Mouse (Mus musculus) neural tube, embryonic 12.5 days (tissue): ENCODE data around the gene Rab1a. TPM values are rescaled to one million over a fixed set of nuclear protein-coding genes. Genes with fewer than 3 reads are reported as not detected.

Experiments
- ATAC-seq: fragments of 200-750 bp; cut with Nextera tagmentation; 2 replicates; pipeline ENCODE4 v1.8.0; 2017; ENCODE audit warnings: low read depth, mild to moderate bottlenecking, moderate TSS enrichment, moderate library complexity; ENCODE audit not compliant: low FRiP score
- H3K27ac ChIP-seq: fragments of 300-500 bp; sonication (generic); 2 replicates; pipeline ENCODE4 v1.5.1; 2016
- H3K27me3 ChIP-seq: fragments of 300-500 bp; sonication (generic); replicated peaks from 2 replicates; pipeline ENCODE4 v1.6.1; 2016; ENCODE audit warnings: mild to moderate bottlenecking
- H3K36me3 ChIP-seq: fragments of 300-500 bp; sonication (generic); 2 replicates; pipeline ENCODE4 v1.6.1; 2016; ENCODE audit warnings: mild to moderate bottlenecking
- H3K4me1 ChIP-seq: fragments of 300-500 bp; sonication (generic); 2 replicates; pipeline ENCODE4 v1.6.1; 2016
- H3K4me2 ChIP-seq: fragments of 300-500 bp; sonication (generic); replicated peaks from 2 replicates; pipeline ENCODE4 v1.6.1; 2016; ENCODE audit warnings: mild to moderate bottlenecking
- H3K4me3 ChIP-seq: fragments of 300-500 bp; sonication (generic); 2 replicates; pipeline ENCODE4 v1.5.1; 2016
- H3K9ac ChIP-seq: fragments of 300-500 bp; sonication (generic); 2 replicates; pipeline ENCODE4 v1.6.1; 2016; ENCODE audit warnings: mild to moderate bottlenecking
- H3K9me3 ChIP-seq: fragments of 300-500 bp; sonication (generic); 2 replicates; pipeline ENCODE4 v1.6.1; 2016; ENCODE audit warnings: mild to moderate bottlenecking
- WGBS: fragments of 180-500 bp; shearing (Covaris S2); methylation state at CpG from one replicate; pipeline ENCODE4 v1.1.7; 2016; 5-methylcytosine and 5-hydroxymethylcytosine counted together
- polyA plus RNA-seq: library from polyadenylated mRNA; unstranded; fragments of >200 nt; fragmentation: Nextera tagmentation; extraction: Ambion mirVana; gene quantifications from 2 replicates; pipeline ENCODE4 v1.2.1, GENCODE M21; 2016

The Rab1a gene
- polyA plus RNA-seq, 1 experiment from 2014 or later, result 293 TPM

DNA sequence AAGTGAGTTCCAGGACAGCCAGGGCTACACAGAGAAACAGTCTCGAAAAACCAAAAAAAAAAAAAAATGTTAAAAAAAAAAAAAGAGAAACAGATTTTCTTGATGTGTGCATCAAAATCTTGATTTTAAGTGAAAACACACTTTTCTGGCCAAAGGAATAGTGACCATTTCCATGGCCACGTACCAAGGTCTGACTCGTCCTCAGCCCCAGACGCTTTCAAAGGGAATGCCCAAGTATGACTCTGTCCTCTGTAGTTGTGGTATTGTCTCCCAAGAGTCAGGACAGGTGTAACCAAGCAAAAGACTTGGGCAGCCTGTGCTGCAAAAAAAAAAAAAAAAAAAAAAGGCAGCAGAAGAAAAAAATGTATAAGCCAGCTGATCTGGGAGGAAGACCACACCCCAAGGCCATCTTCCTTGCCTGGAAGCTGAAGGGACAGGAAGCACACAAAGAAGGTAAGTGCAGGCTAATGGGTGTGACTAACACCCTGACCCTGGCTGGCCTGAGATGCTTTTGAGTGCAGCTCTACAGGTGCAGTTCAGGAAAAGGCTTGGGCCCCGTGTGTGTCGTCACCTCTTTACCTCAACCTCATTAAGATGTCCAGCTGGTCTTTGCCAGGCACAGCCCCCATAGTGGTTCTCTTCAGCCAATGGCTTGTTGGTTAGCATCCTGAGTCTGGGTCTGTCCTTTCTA lies 41.3 kb downstream of the Rab1a start:
- peaks cover 22% of the 10 kb centered on the region for H3K4me1 ChIP-seq
- H3K4me3 ChIP-seq, result no peak overlapping the region
- no peaks in the 10 kb centered on the region for H3K9me3 ChIP-seq
- H3K36me3 ChIP-seq, result peaks cover 48% of the 10 kb centered on the region
- WGBS, result 88% methylated on average over 6 of the region's 6 CpGs
- no peak overlapping the region for H3K4me2 ChIP-seq
- no peak for ATAC-seq
- H3K27me3 ChIP-seq, result no peaks in the 10 kb centered on the region
- H3K27ac ChIP-seq, result no peak overlapping the region
- no peak overlapping the region for H3K9ac ChIP-seq

DNA sequence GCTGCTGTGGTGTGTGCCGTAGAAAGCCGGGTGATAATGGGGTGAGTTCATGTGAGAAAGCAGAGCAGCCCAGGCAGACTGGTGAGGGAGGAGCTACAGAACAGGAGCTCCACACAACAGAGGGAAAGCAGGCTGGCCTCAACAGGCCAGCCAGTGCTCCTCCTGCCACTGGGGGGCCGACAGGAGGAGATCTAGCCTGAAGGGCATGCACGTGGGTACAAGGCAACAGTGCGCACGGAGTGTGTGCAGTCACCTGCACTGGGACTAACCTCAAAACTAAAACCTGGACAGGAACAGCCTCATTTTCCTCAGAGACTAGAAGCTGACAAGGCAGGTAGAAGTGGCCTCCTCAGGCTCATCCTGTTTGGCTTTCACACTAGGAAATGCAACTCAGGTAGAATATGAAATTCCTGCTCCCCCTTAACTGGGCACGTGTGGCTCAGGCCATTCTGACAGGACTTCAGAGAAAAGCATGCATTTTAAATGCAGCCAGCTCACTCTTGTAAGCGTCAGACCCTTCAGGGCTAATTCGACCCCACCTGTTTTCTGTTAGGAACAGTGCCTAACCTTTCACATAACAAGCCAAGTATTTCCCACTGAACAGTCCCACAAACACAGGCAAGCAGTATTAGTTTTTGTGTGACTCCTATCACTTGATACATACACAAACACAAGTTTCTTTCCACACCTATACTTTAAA lies 42.1 kb downstream of the Rab1a start:
- H3K4me3 ChIP-seq, result no peak overlapping the region
- WGBS, result 60% methylated on average over 9 of the region's 9 CpGs
- no peaks in the 10 kb centered on the region for H3K27me3 ChIP-seq
- no peak for ATAC-seq
- H3K36me3 ChIP-seq, result peaks cover 42% of the 10 kb centered on the region
- no peak overlapping the region for H3K4me2 ChIP-seq
- no peak overlapping the region for H3K9ac ChIP-seq
- H3K4me1 ChIP-seq, result peaks cover 30% of the 10 kb centered on the region
- no peaks in the 10 kb centered on the region for H3K9me3 ChIP-seq
- H3K27ac ChIP-seq, result no peak overlapping the region

DNA sequence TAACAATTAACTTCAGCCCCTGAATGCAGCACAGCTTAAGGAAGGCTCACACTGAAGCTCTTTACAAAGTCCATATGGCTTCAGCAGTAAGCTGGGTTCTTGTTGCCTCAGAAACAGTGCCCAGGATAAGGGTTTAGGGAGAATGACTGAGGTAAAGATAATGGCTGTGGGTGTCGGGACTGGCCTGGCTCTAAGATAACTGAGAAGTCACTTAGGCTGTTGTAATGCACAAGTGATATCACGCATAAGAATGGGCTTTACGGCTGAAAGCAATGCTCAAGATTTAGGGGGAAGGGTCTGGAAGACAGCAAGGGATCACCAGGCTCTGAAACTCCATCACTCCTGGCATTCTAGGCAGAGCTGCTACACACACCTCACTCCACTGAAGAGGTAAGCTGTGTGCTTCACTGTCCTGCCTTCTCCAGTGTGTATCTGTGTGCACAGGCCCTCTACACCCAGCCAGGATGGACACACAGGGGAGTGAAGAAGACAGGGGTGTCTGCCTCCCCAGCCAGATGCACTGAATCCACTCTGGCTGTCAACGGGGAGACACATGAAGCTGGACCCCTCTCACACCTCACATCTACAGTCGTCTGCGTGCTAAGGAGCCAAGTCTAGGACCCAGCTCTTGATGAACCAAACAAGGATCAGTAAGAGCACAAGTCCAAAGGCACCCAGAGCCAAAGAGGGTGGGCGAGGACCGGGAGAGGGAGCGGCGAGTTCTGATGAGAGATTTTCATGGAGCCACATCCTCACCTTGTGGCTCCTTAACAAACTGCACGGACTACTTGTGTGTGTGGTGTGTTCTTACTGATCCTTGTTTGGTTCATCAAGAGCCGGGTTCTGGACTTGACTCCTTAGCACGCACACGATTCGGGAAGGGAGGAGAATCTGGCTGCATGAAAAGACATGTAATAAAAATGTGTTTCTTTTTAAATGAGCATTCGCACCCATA lies 43.4 kb downstream of the Rab1a start:
- Histone ChIP-seq H3K4me3 (no peak overlapping the region), H3K4me1 (peaks cover 32% of the 10 kb centered on the region), H3K9me3 (no peaks in the 10 kb centered on the region), H3K27ac (no peak overlapping the region), H3K36me3 (peaks cover 30% of the 10 kb centered on the region), H3K4me2 (no peak overlapping the region), H3K27me3 (no peaks in the 10 kb centered on the region), H3K9ac (no peak overlapping the region)
- 82% methylated on average over 16 of the region's 16 CpGs for WGBS
- no peak for ATAC-seq

DNA sequence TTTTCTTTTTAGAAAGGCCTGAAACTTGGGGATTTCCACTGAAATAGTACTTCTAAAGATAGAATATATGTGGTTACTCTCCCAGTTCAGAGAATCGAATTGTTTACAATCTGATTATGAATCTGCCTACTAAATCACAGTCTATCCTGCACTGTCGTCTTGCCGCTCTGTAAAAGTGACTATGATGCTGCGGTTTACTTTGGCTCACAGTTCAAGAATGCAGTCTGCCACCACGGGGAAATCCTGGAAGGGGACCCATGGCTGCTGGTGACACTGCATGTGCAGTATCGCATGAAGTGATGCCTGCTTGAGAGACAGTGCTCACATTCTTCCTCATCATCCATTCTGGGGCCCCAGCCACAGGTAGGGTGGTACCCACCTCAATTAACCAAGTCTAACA lies 44.1 kb downstream of the Rab1a start:
- Histone ChIP-seq H3K4me2 (no peak overlapping the region), H3K9ac (no peak overlapping the region), H3K9me3 (no peaks in the 10 kb centered on the region), H3K27me3 (no peaks in the 10 kb centered on the region), H3K4me3 (no peak overlapping the region), H3K36me3 (peaks cover 23% of the 10 kb centered on the region), H3K4me1 (peaks cover 32% of the 10 kb centered on the region), H3K27ac (no peak overlapping the region)
- no peak for ATAC-seq
- 87% methylated on average over 6 of the region's 6 CpGs for WGBS

DNA sequence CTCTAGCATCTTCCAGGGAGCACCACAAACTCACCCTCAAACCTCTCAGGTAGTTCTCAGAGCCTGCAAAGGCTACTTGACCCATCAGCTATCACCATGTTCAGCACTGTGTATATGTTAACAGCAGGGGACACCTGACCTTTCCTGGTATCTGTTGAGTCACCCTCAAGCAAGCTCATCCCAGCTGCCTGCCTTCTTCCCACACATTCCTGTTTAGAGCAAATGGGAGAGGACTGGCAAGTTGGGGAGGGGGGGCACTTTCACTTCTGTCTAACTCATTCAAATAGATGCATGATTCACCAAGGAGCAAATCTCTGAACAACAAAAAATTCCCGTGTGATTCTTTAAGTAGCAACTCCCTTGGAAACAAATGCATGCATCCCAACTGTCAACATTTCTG lies 45.4 kb downstream of the Rab1a start:
- peaks cover 32% of the 10 kb centered on the region for H3K4me1 ChIP-seq
- H3K9ac ChIP-seq, result no peak overlapping the region
- H3K27ac ChIP-seq, result no peak overlapping the region
- no peaks in the 10 kb centered on the region for H3K9me3 ChIP-seq
- no peak overlapping the region for H3K4me3 ChIP-seq
- H3K36me3 ChIP-seq, result peaks cover 11% of the 10 kb centered on the region
- no peak for ATAC-seq
- H3K4me2 ChIP-seq, result 0 out of 2 replicates have a peak overlapping the region, but pooled peaks have one; percentile 5
- H3K27me3 ChIP-seq, result no peaks in the 10 kb centered on the region
- WGBS, result 97% methylated on average over 1 of the region's 1 CpGs

DNA sequence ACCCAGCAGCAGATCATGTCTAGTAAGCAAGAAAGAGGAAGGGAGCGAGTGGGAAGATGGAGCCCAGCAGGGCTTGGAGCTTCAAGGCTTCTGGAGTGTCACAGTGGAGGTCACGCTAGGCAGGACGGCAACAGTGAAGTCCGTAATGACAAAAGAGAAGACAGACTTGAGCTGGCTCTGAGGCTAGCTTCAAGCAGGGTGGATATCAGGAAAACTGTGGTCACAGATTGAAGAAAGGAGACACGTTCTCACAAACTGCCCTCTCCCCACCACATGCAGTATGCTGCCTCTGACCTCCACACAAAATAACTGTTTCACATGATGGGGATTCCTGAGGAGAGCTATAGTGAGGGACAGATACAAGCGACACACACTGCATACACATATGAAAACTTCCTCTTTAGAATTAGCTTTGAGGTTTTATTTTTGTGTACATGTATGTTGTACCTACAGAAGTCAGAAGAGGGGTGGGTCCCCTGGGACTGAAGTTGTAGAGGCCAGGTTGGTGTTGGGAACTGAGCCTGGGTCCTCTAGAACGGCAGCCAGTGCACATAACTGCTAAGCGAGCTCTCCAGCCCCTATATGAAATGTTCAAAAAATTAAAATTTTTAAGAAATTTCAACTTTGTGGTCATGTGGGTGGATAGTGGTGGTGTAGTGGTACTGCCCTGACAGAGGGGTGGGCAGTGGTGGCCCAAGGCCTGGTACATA lies 46.1 kb downstream of the Rab1a start:
- Histone ChIP-seq H3K9ac (0 out of 2 replicates have a peak overlapping the region, but pooled peaks have one; percentile 26), H3K36me3 (peaks cover 8% of the 10 kb centered on the region), H3K4me3 (no peak overlapping the region)

DNA sequence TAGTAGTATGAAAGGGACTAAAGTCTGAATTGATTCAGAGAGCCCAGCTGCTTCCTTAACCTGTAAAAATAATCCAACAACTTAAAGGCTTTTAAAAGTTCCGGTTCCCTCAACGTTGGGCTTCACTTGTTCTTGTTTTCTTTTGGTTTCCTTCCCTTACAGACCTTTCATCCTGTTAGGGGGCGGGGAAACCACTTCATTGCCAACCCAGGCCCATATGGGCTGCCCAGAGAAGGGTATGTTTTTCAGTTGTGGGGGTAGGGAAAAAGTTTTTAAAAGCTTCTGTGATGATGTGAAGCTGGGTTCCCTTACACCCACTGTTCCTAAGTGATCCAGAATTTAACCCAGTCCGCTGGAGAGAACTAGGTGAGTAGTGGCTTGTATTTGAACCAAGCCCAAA lies 47.0 kb downstream of the Rab1a start:
- H3K27me3 ChIP-seq, result no peaks in the 10 kb centered on the region
- peak overlapping the region; percentile 95 for H3K9ac ChIP-seq
- peaks cover 8% of the 10 kb centered on the region for H3K36me3 ChIP-seq
- peaks cover 29% of the 10 kb centered on the region for H3K4me1 ChIP-seq
- H3K9me3 ChIP-seq, result no peaks in the 10 kb centered on the region
- peak overlapping the region; percentile 85 for H3K4me3 ChIP-seq
- H3K27ac ChIP-seq, result no peak overlapping the region
- no peak for ATAC-seq
- peak overlapping the region; percentile 85 for H3K4me2 ChIP-seq
- 22% methylated on average over 4 of the region's 4 CpGs for whole genome bisulfite sequencing

More for the DNA sequence above, 46.1 kb downstream of the Rab1a start:
- WGBS, result 84% methylated on average over 8 of the region's 8 CpGs
- peaks cover 32% of the 10 kb centered on the region for H3K4me1 ChIP-seq
- H3K27ac ChIP-seq, result no peak overlapping the region
- peak overlapping the region; percentile 85; the same call in 1 of the 2 replicates for H3K4me2 ChIP-seq
- ATAC-seq, result no peak
- H3K9me3 ChIP-seq, result no peaks in the 10 kb centered on the region
- H3K27me3 ChIP-seq, result no peaks in the 10 kb centered on the region

DNA sequence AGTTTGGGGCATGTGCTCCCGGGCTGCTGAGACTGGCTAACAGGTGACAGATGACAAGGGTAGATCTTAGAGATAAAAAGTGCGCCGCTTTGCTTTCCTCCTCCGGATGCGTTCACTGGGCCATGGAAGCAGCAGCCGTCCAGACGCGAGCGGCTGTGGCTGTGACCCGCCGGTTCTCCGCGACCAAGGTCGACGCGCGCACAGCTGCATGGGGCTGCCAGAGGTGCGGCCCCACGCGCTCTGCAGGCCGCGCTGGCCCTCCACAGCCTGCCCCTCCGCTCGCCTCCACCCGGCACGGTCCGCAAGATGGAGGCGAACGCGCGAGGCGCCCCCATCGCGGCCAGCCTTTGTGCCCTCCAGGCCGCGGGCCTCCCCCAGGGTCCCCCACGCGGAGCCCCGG lies 47.6 kb downstream of the Rab1a start:
- H3K9me3 ChIP-seq, result no peaks in the 10 kb centered on the region
- H3K27me3 ChIP-seq, result no peaks in the 10 kb centered on the region
- under 1% methylated on average over 36 of the region's 39 CpGs for whole genome bisulfite sequencing
- peaks cover 28% of the 10 kb centered on the region for H3K4me1 ChIP-seq
- peak overlapping the region; percentile 85 for H3K4me2 ChIP-seq
- peak overlapping the region; percentile 95 for H3K9ac ChIP-seq
- peak overlapping the region; percentile 57 for H3K27ac ChIP-seq
- peak; percentile 83 for ATAC-seq
- peak overlapping the region; percentile 85 for H3K4me3 ChIP-seq
- peaks cover 8% of the 10 kb centered on the region for H3K36me3 ChIP-seq

DNA sequence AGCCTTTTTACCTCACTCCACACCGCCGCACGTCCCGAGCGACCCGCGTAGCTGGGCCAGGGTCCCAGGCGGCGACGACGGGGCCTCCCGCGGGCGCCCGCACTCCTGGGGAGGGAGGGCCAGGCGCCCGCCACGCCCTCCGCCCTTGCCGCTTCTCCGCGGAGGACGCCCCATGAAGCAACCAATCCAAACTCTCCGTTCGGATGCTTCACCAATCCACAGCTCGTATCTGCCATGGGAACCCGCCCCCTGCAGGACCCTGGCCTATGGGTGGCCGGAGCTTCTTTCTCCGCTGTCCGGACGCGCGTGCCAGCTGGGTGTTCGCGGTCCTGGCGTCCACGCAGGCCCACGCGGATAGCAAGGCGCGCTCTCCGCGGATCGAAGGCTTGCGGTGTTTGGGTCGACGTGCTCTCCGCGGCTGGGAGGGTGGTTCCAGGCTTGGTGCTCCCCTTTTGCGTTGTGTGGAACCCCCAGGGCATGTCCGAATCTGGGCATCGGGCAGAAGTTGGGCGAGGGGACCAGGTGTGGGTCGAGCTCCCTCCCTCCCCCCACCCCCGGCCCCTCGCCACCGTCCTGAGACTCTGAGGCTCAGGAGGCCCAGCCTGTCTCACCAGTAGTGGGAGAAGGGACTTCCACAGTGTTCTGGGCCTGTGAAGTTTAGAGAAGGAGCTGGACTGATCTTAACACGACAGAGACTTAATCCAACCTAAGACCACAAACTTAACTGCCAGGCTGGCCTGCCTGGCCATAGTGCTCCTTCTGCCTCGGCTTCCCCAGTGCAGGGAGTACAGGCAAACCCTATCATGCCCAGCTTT lies 48.3 kb downstream of the Rab1a start, which contains the start of gene Cep68:
Gene Cep68, minus strand, starts transcription at position 134 of the 815 bp plus-strand sequence.
- Histone ChIP-seq H3K27me3 (no peaks in the 10 kb centered on the region), H3K4me1 (peaks cover 28% of the 10 kb centered on the region), H3K36me3 (peaks cover 4% of the 10 kb centered on the region), H3K27ac (peak within 1 kb of the TSS; percentile 57), H3K4me3 (peak within 1 kb of the TSS; percentile 85), H3K9me3 (no peaks in the 10 kb centered on the region), H3K4me2 (peak within 1 kb of the TSS; percentile 85), H3K9ac (peak within 1 kb of the TSS; percentile 95)
- under 1% methylated on average over 58 of the region's 59 CpGs for WGBS
- ATAC-seq, result peak; percentile 99

DNA sequence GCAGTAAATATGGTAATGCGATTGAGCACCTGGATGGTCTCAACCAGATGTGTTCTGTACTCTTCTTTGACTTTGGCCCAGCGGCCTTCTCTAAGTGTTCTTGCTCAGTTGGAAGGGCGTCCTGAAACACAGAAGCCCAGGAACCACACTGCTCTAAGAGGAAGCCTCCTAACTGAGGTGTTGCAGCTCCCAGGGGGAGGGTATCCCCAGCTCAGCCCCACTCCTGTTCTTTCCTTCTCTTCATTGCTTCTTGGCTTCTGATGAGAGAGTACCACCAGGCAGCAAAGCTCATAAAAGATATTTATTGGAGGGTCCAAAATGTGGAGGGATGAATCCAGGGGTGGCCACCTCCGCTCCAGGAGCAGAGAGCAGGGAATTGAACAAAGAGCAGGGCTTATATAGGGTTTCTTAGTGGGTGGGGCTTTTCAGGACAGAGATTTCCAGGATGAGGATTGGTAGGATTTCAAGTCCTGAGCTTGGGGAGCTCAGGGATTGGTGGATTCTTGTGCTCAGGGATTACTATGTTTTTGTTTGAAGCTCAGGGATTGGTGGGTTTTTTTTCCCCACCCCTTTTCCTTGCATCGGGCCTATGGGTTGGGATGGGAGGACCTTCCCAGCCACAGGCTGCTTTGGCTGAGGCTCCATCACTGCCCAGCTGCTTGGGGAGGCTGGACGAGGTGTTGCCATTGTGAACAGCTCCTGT lies 49.4 kb downstream of the Rab1a start:
- Histone ChIP-seq H3K9me3 (no peaks in the 10 kb centered on the region), H3K4me1 (peaks cover 28% of the 10 kb centered on the region), H3K36me3 (no peaks in the 10 kb centered on the region), H3K4me2 (peak overlapping the region; percentile 85; the same call in 1 of the 2 replicates), H3K4me3 (no peak overlapping the region), H3K9ac (no peak overlapping the region), H3K27ac (no peak overlapping the region), H3K27me3 (no peaks in the 10 kb centered on the region)
- no peak for ATAC-seq
- 87% methylated on average over 6 of the region's 6 CpGs for WGBS
